Mouse (Mus musculus): ENCODE results near the gene Wfdc8.
"Not testable (repeated sequence)": the region's sequence is repeated elsewhere in the genome, so short reads cannot be mapped to it uniquely, and the experiment has no call there.

The Wfdc8 gene

GRCm38 (mm10) chr2:164613471-164613870, at the start of gene Wfdc8, which contains the start of gene Wfdc6b:
TSS of gene Wfdc8 (minus strand) at chr2:164613626.
TSS of gene Wfdc6b (plus strand) at chr2:164613522.
- DNase-seq, result peak; percentile 16 to 35

- DNase-seq, result no peak
Measured at GRCm38 (mm10) chr2:164656483-164656882, 43.1 kb upstream of the Wfdc8 start, which contains the start of gene Wfdc9. TSS of gene Wfdc9 (minus strand) at chr2:164656583.

- peak; percentile 60 to 74 for DNase-seq
Measured at GRCm38 (mm10) chr2:164655858-164656257, 42.4 kb upstream of the Wfdc8 start, which contains the start of gene Wfdc10. TSS of gene Wfdc10 (plus strand) at chr2:164656046.

GRCm38 (mm10) chr2:164641881-164642673, 28.7 kb upstream of the Wfdc8 start:
- DNase-seq, result peak in 1 of 2 experiments; percentile 15

- DNase-seq, result no peak
Measured at GRCm38 (mm10) chr2:164641129-164641528, 27.7 kb upstream of the Wfdc8 start.

GRCm38 (mm10) chr2:164638696-164639095, 25.3 kb upstream of the Wfdc8 start, which contains the start of gene Wfdc16:
TSS of gene Wfdc16 (minus strand) at chr2:164638796.
- no peak for DNase-seq

- no peak for DNase-seq
Measured at GRCm38 (mm10) chr2:164635266-164635665, 21.8 kb upstream of the Wfdc8 start.

GRCm38 (mm10) chr2:164621775-164622174, 8.3 kb upstream of the Wfdc8 start:
- no peak for DNase-seq

- no peak for DNase-seq
Measured at GRCm38 (mm10) chr2:164619050-164619449, 5.6 kb upstream of the Wfdc8 start.

- no peak for DNase-seq
Measured at GRCm38 (mm10) chr2:164615386-164615785, 2.0 kb upstream of the Wfdc8 start.

GRCm38 (mm10) chr2:164608781-164609180, 4.6 kb downstream of the Wfdc8 start:
- no peak for DNase-seq

GRCm38 (mm10) chr2:164604411-164604810, 9.0 kb downstream of the Wfdc8 start:
- no peak for DNase-seq

GRCm38 (mm10) chr2:164603482-164603881, 9.9 kb downstream of the Wfdc8 start:
- no peak for DNase-seq

- no peak for DNase-seq
Measured at GRCm38 (mm10) chr2:164600179-164600578, 13.2 kb downstream of the Wfdc8 start.

GRCm38 (mm10) chr2:164593494-164593893, 19.9 kb downstream of the Wfdc8 start, which contains the start of gene Eppin:
TSS of gene Eppin (minus strand) at chr2:164593594.
- no peak for DNase-seq

GRCm38 (mm10) chr2:164592014-164592413, 21.4 kb downstream of the Wfdc8 start:
- DNase-seq, result peak; percentile 48 to 50

- DNase-seq, result not testable (repeated sequence)
Measured at GRCm38 (mm10) chr2:164585025-164585725, 28.3 kb downstream of the Wfdc8 start, which contains the start of gene Wfdc6a. TSS of gene Wfdc6a (minus strand) at chr2:164585447.

GRCm38 (mm10) chr2:164573359-164573758, 40.1 kb downstream of the Wfdc8 start, which contains the start of gene Spint3:
TSS of gene Spint3 (minus strand) at chr2:164573459.
- not testable (repeated sequence) for DNase-seq

GRCm38 (mm10) chr2:164567460-164567859, 46.0 kb downstream of the Wfdc8 start:
- no peak for DNase-seq

- no peak for DNase-seq
Measured at GRCm38 (mm10) chr2:164566997-164567396, 46.4 kb downstream of the Wfdc8 start.

GRCm38 (mm10) chr2:164564346-164564745, 49.1 kb downstream of the Wfdc8 start:
- DNase-seq, result peak; percentile 31 to 51

GRCm38 (mm10) chr2:164563339-164564038, 49.9 kb downstream of the Wfdc8 start:
- peak; percentile 31 to 50 for DNase-seq

All from cerebellum, postnatal 14 days (tissue).